Mouse (Mus musculus): ENCODE measurements at regions not wholly inside any gene's neighbourhood (a gene's known extent, or its start where the extent isn't known, plus 50 kb on each side); places are given as distances from the start of the nearest gene placed in this dataset.
A peak's percentile ranks its signal among the peaks of the same experiment; 100 is the strongest.

GRCm38 (mm10) chr2:172773176-172773575, 166.9 kb downstream of the Bmp7 start:
- peak; percentile 25 for DNase-seq (ENCODE audit: low read depth)

DNA sequence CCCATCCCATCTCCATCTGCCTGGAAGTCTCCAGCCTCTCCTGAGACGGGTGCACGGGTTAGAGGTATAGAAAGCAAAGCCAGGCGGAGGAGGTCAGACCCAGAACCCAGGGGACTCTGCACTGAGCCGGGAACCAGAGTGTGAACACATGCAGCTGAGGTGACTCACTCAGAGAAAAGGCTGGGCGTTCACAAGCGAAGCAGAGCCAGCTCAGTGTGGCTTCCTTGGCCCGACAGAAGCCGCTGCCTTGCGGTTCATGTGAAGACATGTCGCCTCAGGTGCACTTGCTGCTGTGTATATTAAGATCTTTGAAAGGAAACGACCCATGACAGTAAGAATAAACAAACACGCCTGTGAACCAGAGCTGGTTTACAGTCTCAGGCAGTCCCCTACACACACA, 163.6 kb downstream of the Bmp7 start:
- no peak for DNase-seq (ENCODE audit: low read depth)

- no peak for DNase-seq (ENCODE audit: low read depth)
Measured at GRCm38 (mm10) chr2:172777774-172778173, 162.3 kb downstream of the Bmp7 start.

DNA sequence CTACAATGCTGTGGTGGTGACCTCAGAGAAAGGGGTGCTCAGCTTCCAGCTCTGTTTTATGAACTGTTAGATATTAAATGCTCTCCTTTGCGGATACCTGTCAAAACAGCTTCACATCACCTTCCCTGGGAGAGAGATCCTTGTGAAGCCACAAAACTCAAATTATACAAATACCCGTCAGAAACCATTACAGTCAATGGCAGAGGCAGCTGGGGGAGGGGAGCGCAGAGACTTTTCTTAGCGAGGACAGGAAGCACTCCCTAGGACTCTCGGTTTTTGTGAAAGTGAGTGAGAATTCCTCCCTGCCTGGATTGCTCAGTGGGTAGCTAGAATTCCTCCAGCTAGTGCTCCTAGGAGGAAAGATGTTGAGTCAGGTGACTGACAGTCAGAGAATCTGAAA, 161.0 kb downstream of the Bmp7 start:
- no peak for DNase-seq (ENCODE audit: low read depth)

- no peak for DNase-seq (ENCODE audit: low read depth)
Measured at GRCm38 (mm10) chr2:172782686-172783085, 157.4 kb downstream of the Bmp7 start.

DNA sequence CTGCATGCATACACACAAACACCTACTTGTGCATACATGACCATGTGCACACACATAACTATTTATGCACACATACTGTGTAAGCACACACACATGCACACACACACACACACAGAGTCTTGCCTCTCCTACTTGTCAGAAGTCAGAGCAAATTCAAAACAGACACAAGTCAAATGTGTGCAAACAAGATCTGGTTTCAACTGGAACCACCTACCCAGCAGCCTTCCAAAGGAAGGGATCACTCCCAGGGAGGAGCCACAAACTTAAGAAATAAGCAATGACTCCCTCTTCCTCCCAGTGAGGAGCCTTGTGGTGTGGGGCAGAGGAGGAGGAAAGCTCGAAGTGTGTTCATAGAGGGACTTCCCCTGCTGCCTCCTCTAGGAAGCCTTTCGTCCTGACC, 153.8 kb downstream of the Bmp7 start:
- no peak for DNase-seq (ENCODE audit: low read depth)

DNA sequence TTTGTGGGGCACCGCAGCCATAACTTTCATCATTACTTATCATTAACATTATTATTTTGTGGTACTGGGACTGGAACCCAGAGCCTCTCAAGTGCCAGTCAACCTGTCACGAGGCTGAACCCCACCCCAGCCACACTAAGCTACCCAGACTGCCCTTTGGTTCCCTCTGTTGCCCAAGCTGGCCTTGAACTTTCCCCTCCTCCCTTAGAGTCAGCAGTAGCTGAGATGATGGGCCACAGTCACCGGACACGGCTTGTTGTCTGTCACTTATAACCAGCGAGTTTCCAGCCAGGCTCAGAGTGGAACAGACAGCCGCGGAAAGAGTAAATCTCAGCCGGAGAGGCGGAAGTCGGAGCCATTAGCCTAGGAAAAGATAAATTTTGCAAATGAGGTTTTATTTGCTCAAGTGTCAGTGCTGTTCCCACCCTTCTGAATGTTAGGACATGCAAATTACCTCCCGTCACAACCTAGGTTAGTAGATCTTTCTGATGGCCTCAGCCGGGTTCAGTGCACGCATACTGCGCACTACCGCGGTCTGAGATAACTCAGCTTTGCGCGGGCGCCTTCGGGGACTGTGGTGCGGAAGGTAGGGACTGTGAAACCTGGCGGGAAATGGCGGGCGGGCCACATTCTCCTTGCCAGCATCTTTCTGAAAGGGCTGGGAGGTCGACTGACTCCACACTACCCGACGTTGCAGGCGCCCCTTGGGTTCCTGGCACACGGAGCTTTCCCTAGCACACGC, 152.7 kb downstream of the Bmp7 start:
- no peak for DNase-seq (ENCODE audit: low read depth)

- DNase-seq (ENCODE audit: low read depth) = no peak
Measured at GRCm38 (mm10) chr2:172789260-172789659, 150.9 kb downstream of the Bmp7 start.

GRCm38 (mm10) chr2:172792555-172792954, 147.6 kb downstream of the Bmp7 start:
- no peak for DNase-seq (ENCODE audit: low read depth)

- DNase-seq (ENCODE audit: low read depth) = no peak
Measured at GRCm38 (mm10) chr2:172793991-172794390, 146.1 kb downstream of the Bmp7 start.

GRCm38 (mm10) chr2:172794771-172795170, 145.3 kb downstream of the Bmp7 start:
- no peak for DNase-seq (ENCODE audit: low read depth)

DNA sequence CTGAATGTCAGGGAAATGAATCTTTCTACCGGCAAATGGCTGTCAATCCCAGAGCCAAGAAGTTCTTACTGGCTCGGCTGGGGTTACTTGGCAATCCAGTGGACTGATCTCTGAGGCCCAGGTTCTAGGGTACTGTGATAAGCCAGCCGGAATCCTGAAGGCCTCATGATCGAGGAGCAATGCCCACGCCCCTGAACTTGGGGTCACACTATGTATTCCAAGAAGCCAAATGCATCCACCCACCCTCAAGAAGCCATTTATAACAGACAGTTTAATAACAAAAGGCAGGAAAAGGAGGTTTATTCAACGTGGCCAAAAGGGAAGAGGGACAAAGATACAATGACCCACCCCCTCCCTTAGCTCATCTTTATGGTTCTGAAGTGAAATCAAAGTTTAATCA, 144.0 kb downstream of the Bmp7 start:
- DNase-seq (ENCODE audit: low read depth) = no peak

DNA sequence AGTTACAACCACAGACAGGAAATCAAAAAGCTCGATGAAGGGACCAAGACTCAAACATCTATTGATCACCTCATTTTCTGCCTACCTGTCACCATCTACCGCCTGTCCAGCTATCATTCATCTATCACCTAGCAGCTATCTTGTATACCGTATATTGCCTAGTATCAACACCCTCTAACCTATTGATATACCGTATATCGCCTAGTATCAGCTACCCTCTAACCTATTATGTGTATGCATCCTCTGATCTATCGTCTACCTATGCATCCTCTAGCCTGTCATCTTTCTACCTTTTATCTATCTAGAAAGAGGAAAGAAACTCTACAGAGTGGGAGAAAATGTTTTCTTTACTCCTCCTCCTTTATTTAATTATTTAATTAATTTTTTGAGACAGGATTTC, 143.2 kb downstream of the Bmp7 start:
- no peak for DNase-seq (ENCODE audit: low read depth)

GRCm38 (mm10) chr2:172799951-172800350, 140.2 kb downstream of the Bmp7 start:
- no peak for DNase-seq (ENCODE audit: low read depth)

DNA sequence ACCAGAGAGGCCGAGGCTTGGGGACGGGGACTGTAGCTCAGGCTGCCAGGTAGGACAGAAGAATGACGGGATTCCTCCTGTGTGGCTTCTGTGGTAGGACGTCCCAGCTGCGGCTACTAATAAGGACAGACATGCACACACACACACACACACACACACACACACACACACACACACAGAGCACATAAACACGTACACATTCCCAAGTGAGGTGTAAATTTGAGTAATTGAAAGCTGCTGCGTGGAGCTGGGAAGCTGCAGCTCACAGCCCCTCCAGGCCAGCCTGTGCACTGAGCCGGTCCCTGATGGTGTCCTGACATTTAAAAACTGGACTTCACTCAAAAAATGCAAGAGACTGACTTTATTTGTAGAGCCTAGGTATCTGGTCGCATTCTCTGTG, 139.3 kb downstream of the Bmp7 start:
- no peak for DNase-seq (ENCODE audit: low read depth)

DNA sequence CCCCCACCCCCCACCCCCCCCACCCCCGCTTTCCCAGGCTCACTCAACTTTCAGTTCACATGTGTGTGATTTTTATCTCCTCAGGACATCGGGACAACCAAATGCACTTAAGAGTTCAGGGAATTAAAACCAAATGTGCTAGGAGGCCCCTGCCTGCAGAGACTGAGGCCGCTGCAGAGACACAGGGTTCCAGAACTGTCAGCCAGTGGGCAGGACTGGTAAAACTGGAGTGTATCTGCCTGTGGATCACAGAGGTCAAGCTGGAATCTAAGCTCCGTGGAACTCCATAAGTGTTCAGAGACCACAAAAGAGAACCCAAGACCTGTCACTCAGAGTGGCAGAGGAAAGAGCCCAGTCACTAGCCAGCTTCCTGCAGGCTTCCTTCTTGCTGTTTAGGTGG, 138.3 kb downstream of the Bmp7 start:
- DNase-seq (ENCODE audit: low read depth) = no peak

DNA sequence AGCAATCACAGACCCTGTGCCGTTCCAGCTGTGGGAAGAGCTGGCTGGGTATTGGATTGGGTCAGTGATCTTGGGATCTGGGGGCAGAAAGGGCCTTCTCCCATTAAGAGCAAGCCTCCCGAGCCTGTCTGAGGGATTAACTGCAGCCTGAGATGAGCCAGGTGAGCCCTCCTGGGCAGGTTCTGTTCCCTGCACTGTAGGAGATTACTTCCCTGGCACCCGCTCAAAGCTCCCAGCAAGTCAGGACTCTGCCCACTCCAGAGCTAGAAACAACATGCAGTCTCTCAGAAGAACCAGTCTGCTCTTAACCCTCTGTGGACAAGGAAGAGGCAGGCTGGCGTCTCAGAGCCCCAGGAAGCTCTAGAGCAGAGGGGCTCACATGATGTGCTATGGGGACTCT, 132.7 kb downstream of the Bmp7 start:
- no peak for DNase-seq (ENCODE audit: low read depth)

GRCm38 (mm10) chr2:172809306-172809705, 130.8 kb downstream of the Bmp7 start:
- no peak for DNase-seq (ENCODE audit: low read depth)

GRCm38 (mm10) chr2:172813319-172813718, 126.8 kb downstream of the Bmp7 start:
- DNase-seq (ENCODE audit: low read depth) = no peak

GRCm38 (mm10) chr2:172813906-172814305, 126.2 kb downstream of the Bmp7 start:
- DNase-seq (ENCODE audit: low read depth) = no peak

DNA sequence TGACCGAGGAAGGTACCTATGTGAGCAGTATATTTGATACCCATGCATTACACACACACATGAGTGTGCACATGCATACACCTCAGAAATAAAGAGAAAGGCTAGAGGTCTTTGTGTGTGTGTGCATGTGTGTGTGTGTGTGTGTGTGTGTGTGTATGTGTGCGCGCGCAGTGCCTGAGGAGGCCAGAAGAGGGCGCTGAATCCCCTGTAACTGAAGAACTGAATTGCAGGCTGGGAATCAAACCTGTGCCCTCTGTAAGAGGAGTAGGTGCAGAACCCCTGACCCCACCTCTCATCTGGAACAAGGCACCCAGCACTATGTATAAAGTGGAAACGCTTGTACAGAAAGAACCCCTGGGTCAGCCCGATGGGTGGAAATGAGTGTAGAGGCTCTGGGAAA, 125.0 kb downstream of the Bmp7 start:
- no peak for DNase-seq (ENCODE audit: low read depth)

DNA sequence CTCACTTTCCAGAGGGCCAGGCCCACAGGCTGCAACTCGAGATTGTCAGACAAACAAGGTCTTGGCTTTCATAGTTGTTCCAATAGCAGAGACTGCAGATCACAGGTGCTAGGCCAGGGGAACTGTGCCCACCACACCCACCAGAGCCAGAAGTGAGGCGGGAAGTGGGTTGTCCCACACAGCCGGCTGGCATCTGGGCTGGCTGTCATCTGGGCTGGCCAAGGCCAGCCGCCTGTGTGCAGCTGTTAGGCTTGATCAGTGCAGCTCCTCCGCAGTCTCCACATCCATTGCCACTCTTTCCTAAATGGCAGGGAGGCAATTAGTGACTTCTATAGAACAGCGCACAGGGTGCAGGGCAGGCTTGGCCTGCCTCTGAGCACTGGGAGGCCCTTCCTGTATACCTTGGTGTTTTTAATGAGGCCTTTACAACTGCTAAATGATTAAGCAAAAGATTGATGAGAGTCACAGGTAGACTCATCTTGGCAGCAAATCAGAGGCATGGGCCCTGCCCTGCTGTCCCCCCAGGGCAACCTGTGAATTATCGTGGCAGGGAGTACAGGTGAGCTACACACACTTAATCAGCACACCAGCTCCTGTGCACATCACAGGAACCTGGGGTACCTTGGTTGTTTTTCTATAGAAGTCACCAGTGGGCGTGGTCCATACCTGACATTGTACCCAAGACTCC, 122.9 kb downstream of the Bmp7 start:
- no peak for DNase-seq (ENCODE audit: low read depth)
